Mouse (Mus musculus): ENCODE results near the gene Sulf2. TPM values are rescaled to one million over a fixed set of nuclear protein-coding genes. Genes with fewer than 3 reads are reported as not detected.

Gene Sulf2
- polyA plus RNA-seq, 1 experiment from 2014 or later, result 68.4 TPM

Other genes with a start within 250 kb of the Sulf2 start
- 8.7 and 9.5 TPM in 2 replicates for gene Ncoa3, start 163.0 kb downstream of the Sulf2 start, polyA plus RNA-seq (2015; fragmentation: Nextera tagmentation; extraction: Ambion mirVana)